Mouse (Mus musculus) small intestine, adult 2 months (tissue): Measurements from ENCODE around the gene Cdadc1. TPM values are rescaled to one million over a fixed set of nuclear protein-coding genes. Genes with fewer than 3 reads are reported as not detected.

ENCODE experiments used
- H3K27ac ChIP-seq: fragments of 200-500 bp; 2 replicates; pipeline ENCODE4 v1.5.1; 2012; ENCODE audit warnings: low read depth, low read length, control low read depth, inconsistent platforms; ENCODE audit not compliant: insufficient read depth
- H3K27me3 ChIP-seq: fragments of 200-500 bp; 2 replicates; pipeline ENCODE4 v1.6.1; 2012; ENCODE audit warnings: mild to moderate bottlenecking, moderate library complexity, low read length, inconsistent platforms; ENCODE audit not compliant: control insufficient read depth, insufficient read depth
- H3K36me3 ChIP-seq: fragments of 200-500 bp; 2 replicates; pipeline ENCODE4 v1.6.1; 2012; ENCODE audit warnings: mild to moderate bottlenecking, low read length, control low read depth, inconsistent platforms; ENCODE audit not compliant: control insufficient read depth, insufficient read depth
- H3K4me1 ChIP-seq: fragments of 200-500 bp; 2 replicates; pipeline ENCODE4 v1.6.1; 2012; ENCODE audit warnings: low read length, inconsistent platforms, mixed read lengths; ENCODE audit not compliant: control insufficient read depth, insufficient read depth, insufficient read length
- H3K4me3 ChIP-seq: fragments of 200-500 bp; 2 replicates; pipeline ENCODE4 v1.5.1; 2012; ENCODE audit warnings: low read depth, mild to moderate bottlenecking, control low read depth, inconsistent platforms, low read length, moderate library complexity
- CTCF ChIP-seq: fragments of 200-500 bp; IDR thresholded peaks from 2 replicates; pipeline ENCODE4 v1.5.1; 2012; ENCODE audit warnings: low read depth, mild to moderate bottlenecking, control low read depth, inconsistent platforms, low read length, moderate library complexity, mixed read lengths; ENCODE audit not compliant: insufficient replicate concordance, insufficient read length; ENCODE audit errors: extremely low read depth
- POLR2A ChIP-seq: fragments of 200-500 bp; IDR thresholded peaks from 2 replicates; pipeline ENCODE4 v1.6.1; 2012; ENCODE audit warnings: low read depth, mild to moderate bottlenecking, control low read depth, inconsistent platforms, low read length, moderate library complexity
- WGBS: fragments of 180-500 bp; shearing (Covaris S2); methylation state at CpG from one replicate; pipeline ENCODE4 v1.1.7; 2018; 5-methylcytosine and 5-hydroxymethylcytosine counted together
- polyA plus RNA-seq: library from polyadenylated mRNA; depleted of rRNA; stranded (reverse); fragments of >200 nt; gene quantifications from 2 replicates; pipeline ENCODE4 v1.2.3, GENCODE M21; 2012

Gene Cdadc1
- polyA plus RNA-seq, 1 experiment: 1.9 TPM

DNA sequence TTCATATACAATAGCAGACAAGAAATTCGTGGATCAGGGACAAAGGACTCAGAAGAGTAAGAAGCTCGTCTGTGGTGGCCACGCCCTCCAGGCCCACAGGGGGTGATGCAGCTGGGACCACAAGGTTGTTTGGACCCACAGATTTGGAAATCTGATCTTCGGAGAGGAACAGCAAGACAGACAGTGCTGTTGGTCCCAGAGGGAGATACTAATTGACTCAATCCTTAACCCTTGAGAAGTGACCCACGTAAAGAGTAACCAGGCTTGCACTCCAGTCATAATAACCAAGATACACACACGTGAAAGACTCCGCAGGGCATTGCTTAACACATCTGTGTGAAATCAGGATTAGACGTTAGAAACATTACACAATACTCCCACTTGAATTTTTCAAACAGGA is 5.9 kb downstream of the Cdadc1 start:
- WGBS: 80% methylated on average over 8 of the region's 8 CpGs
- TF ChIP-seq CTCF (no peak), POLR2A (no peak)
- H3K4me3 ChIP-seq: no peak overlapping the region
- H3K36me3 ChIP-seq: peaks cover 31% of the 10 kb centered on the region
- no peaks in the 10 kb centered on the region for H3K4me1 ChIP-seq
- no peaks in the 10 kb centered on the region for H3K27me3 ChIP-seq
- no peak overlapping the region for H3K27ac ChIP-seq

DNA sequence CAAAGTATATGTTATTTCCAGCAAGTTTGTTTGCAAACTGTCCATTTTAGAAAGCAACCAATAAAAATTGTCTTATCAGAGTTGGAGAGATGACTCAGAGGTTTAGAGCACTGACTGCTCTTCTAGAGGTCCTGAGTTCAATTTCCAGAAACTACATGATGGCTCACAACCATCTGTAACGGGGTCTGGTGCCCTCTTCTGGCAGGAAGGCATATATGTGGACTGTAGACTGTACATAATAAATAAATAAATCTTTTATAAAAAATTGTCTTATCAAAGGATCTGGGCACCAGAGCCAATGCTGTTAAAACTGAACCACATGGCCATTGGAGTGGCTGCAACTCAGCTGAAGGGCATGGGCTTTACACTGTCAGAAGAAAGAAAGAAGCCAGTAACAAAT is 7.1 kb downstream of the Cdadc1 start:
- TF ChIP-seq CTCF (no peak), POLR2A (no peak)
- 62% methylated on average over 1 of the region's 1 CpGs for WGBS
- H3K36me3 ChIP-seq: peaks cover 43% of the 10 kb centered on the region

GRCm38 (mm10) chr14:59576385-59576784 is 21.4 kb downstream of the Cdadc1 start:
- WGBS: 82% methylated on average over 5 of the region's 5 CpGs
- H3K27ac ChIP-seq: no peak overlapping the region
- H3K36me3 ChIP-seq: peaks cover 37% of the 10 kb centered on the region
- TF ChIP-seq CTCF (no peak), POLR2A (no peak)
- H3K4me3 ChIP-seq: no peak overlapping the region
- H3K4me1 ChIP-seq: no peaks in the 10 kb centered on the region
- H3K27me3 ChIP-seq: no peaks in the 10 kb centered on the region

More for the DNA sequence above, 7.1 kb downstream of the Cdadc1 start:
- H3K4me3 ChIP-seq: no peak overlapping the region
- no peak overlapping the region for H3K27ac ChIP-seq
- H3K4me1 ChIP-seq: no peaks in the 10 kb centered on the region
- no peaks in the 10 kb centered on the region for H3K27me3 ChIP-seq

- no peak for TF ChIP-seq POLR2A
- no peak for TF ChIP-seq CTCF
- H3K27ac ChIP-seq: no peak overlapping the region
- H3K4me1 ChIP-seq: no peaks in the 10 kb centered on the region
- WGBS: 95% methylated on average over 6 of the region's 6 CpGs
- no peak overlapping the region for H3K4me3 ChIP-seq
- H3K36me3 ChIP-seq: peaks cover 36% of the 10 kb centered on the region
- no peaks in the 10 kb centered on the region for H3K27me3 ChIP-seq
These were observed 31.0 kb downstream of the Cdadc1 start for GRCm38 (mm10) chr14:59566756-59567155.

- H3K4me3 ChIP-seq: no peak overlapping the region
- no peak for TF ChIP-seq POLR2A
- H3K27me3 ChIP-seq: no peaks in the 10 kb centered on the region
- H3K4me1 ChIP-seq: peaks cover 3% of the 10 kb centered on the region; the same call in 1 of the 2 replicates
- 65% methylated on average over 1 of the region's 1 CpGs for WGBS
- no peak overlapping the region for H3K27ac ChIP-seq
- no peaks in the 10 kb centered on the region for H3K36me3 ChIP-seq
These were observed 39.9 kb downstream of the Cdadc1 start for GRCm38 (mm10) chr14:59557886-59558285.

DNA sequence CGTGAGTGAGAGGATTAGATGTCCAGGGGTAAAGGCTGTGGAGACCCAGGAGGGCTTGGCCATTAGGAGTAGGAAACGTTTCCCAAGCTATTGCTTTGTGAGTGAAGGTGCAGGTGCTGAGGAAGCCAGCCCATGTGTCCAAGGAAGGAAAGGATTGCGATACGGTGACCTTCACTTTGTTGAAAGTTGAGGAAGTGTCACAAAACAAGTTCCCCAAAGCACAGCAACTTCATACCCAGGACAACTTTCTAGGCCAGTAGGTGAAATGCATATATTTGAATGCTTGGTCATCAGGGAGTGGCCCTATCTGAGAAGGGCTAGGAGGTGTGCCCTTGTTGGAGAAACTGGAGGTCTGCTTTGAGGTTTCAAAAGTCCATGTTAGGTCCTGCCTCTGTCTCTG is 40.7 kb downstream of the Cdadc1 start:
- Histone ChIP-seq H3K4me1 (peaks cover 3% of the 10 kb centered on the region; the same call in 1 of the 2 replicates), H3K27me3 (no peaks in the 10 kb centered on the region), H3K27ac (no peak overlapping the region), H3K4me3 (no peak overlapping the region), H3K36me3 (no peaks in the 10 kb centered on the region)
- TF ChIP-seq CTCF (no peak), POLR2A (no peak)
- WGBS: 72% methylated on average over 4 of the region's 4 CpGs

- WGBS: 44% methylated on average over 13 of the region's 13 CpGs
- Histone ChIP-seq H3K36me3 (no peaks in the 10 kb centered on the region), H3K27me3 (no peaks in the 10 kb centered on the region), H3K4me3 (peak overlapping the region; percentile 57), H3K27ac (no peak overlapping the region), H3K4me1 (peaks cover 9% of the 10 kb centered on the region; the same call in 1 of the 2 replicates)
- peak; percentile 67; the same call in 1 of the 2 replicates for TF ChIP-seq CTCF
- TF ChIP-seq POLR2A: no peak
These were observed 41.7 kb downstream of the Cdadc1 start for GRCm38 (mm10) chr14:59555928-59556531.

DNA sequence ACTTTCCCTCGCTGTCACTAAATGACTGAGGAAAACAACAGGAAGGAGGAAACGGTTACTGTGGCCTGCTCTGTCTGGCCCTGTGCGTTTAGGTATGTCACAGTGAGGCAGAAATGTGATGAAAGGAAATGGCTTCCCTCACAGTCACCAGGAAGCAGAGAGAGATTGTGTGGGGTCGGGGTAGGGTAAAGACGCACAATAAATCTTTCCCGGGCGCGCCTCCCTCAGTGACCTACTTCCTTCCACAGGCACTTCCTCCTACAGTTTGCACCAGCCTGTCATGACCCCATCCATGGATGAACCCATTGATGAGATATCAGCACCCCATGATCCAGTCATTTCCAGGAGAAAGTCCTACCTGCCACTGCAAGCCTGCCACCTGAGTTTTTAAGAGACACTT is 42.7 kb downstream of the Cdadc1 start:
- 65% methylated on average over 8 of the region's 8 CpGs for WGBS
- no peaks in the 10 kb centered on the region for H3K27me3 ChIP-seq
- no peak overlapping the region for H3K27ac ChIP-seq
- no peak overlapping the region for H3K4me3 ChIP-seq
- H3K36me3 ChIP-seq: no peaks in the 10 kb centered on the region
- TF ChIP-seq POLR2A: no peak
- TF ChIP-seq CTCF: no peak
- peaks cover 17% of the 10 kb centered on the region; the same call in 1 of the 2 replicates for H3K4me1 ChIP-seq
